In genomic region chr11:43148341-43148740, GRCm38 (mm10) we compare ENCODE assay signal across 24 mouse cellular contexts. TPM values are rescaled to one million over a fixed set of nuclear protein-coding genes. Genes with fewer than 3 reads are reported as not detected.
A peak's percentile ranks its signal among the peaks of the same experiment; 100 is the strongest.
DNase-seq lines count a peak whose midpoint lies in the region; ATAC-seq and TF ChIP-seq lines count a peak whose summit lies in the region.
"Had no signal": no experiment of that assay in that cellular context is flagged by ENCODE, and none has a peak within 500 bp of the region (broad histone marks: within the 10 kb centered on the region; RNA-seq: fewer than 3 reads in every experiment).

No protein-coding gene starts in this region.

- H3K79me2 ChIP-seq in liver, adult 2 months (ENCODE audit: control insufficient read depth, insufficient read depth, low read length) = no peaks in the 10 kb centered on the region

- no peak overlapping the region for H3K4me2 ChIP-seq in liver, postnatal 0 days (ENCODE audit: low read depth, low read length)
- H3K4me2 ChIP-seq in kidney, postnatal 0 days (ENCODE audit: low read length) = no peak overlapping the region
- no peak overlapping the region for H3K4me2 ChIP-seq in stomach, postnatal 0 days (replicated peaks; ENCODE audit: low read depth)
- H3K4me2 ChIP-seq: forebrain, embryonic 13.5 days; heart, embryonic 13.5 days had no signal

- no peaks in the 10 kb centered on the region for H3K36me3 ChIP-seq in liver, adult 2 months (ENCODE audit: control insufficient read depth, insufficient read depth, low read length)
- no peaks in the 10 kb centered on the region for H3K36me3 ChIP-seq in liver, postnatal 0 days (replicated peaks; ENCODE audit: insufficient read depth, low read length)
- no peaks in the 10 kb centered on the region for H3K36me3 ChIP-seq in kidney, postnatal 0 days (ENCODE audit: insufficient read depth, low read length)
- no peaks in the 10 kb centered on the region for H3K36me3 ChIP-seq in stomach, postnatal 0 days (ENCODE audit: control insufficient read depth, insufficient read depth, low read length)
- H3K36me3 ChIP-seq: embryonic facial prominence, embryonic 10.5 days; heart, embryonic 13.5 days had no signal

- no peaks in the 10 kb centered on the region for H3K27me3 ChIP-seq in liver, adult 2 months (ENCODE audit: control insufficient read depth, insufficient read depth, low read length)
- H3K27me3 ChIP-seq in liver, postnatal 0 days (ENCODE audit: insufficient read depth, low read length) = no peaks in the 10 kb centered on the region
- H3K27me3 ChIP-seq in kidney, postnatal 0 days (ENCODE audit: insufficient read depth, low read length) = no peaks in the 10 kb centered on the region
- H3K27me3 ChIP-seq in stomach, postnatal 0 days (ENCODE audit: control insufficient read depth, insufficient read depth, low read length) = no peaks in the 10 kb centered on the region
- H3K27me3 ChIP-seq: CH12.LX; forebrain, embryonic 13.5 days; heart, embryonic 13.5 days; Patski had no signal

- H3K9me3 ChIP-seq in liver, postnatal 0 days (ENCODE audit: low read length) = no peaks in the 10 kb centered on the region
- H3K9me3 ChIP-seq in kidney, postnatal 0 days (replicated peaks; ENCODE audit: low read length) = no peaks in the 10 kb centered on the region
- H3K9me3 ChIP-seq in stomach, postnatal 0 days (ENCODE audit: control insufficient read depth, low read length) = no peaks in the 10 kb centered on the region
- H3K9me3 ChIP-seq: embryonic facial prominence, embryonic 10.5 days; forebrain, embryonic 13.5 days; heart, embryonic 13.5 days had no signal

- 22% methylated on average over 1 of the region's 1 CpGs for WGBS in liver, adult 2 months
- WGBS in liver, postnatal 0 days (ENCODE audit: insufficient replicate concordance) = 67% methylated on average over 1 of the region's 1 CpGs
- 45% methylated on average over 1 of the region's 1 CpGs for WGBS in kidney, postnatal 0 days
- WGBS in stomach, postnatal 0 days = 58% methylated on average over 1 of the region's 1 CpGs

- no peak overlapping the region for H3K9ac ChIP-seq in liver, adult 2 months (ENCODE audit: low read depth, low read length)
- H3K9ac ChIP-seq in liver, postnatal 0 days (replicated peaks) = no peak overlapping the region
- no peak overlapping the region for H3K9ac ChIP-seq in kidney, postnatal 0 days (ENCODE audit: low read depth, low read length)
- H3K9ac ChIP-seq in stomach, postnatal 0 days (ENCODE audit: low read length) = no peak overlapping the region
- H3K9ac ChIP-seq: forebrain, embryonic 13.5 days; forebrain, postnatal 0 days; heart, embryonic 13.5 days had no signal

- peak; percentile 34 to 61 for DNase-seq in kidney, adult 8-10 months
- no peak for DNase-seq in kidney, postnatal 25 days
- DNase-seq in liver, adult 2 months (ENCODE audit: extremely low read depth, low read depth, low spot score) = peak; percentile 93
- DNase-seq in liver, postnatal 0 days = no peak
- peak; percentile 21 for DNase-seq in kidney, postnatal 0 days (ENCODE audit: low spot score)
- no peak for DNase-seq in stomach, postnatal 0 days (ENCODE audit: low spot score)
- DNase-seq in adrenal gland, adult 2 months = no peak
- no peak for DNase-seq in urinary bladder, postnatal 10 days (ENCODE audit: low spot score)
- DNase-seq: adrenal gland, postnatal 25 days; cerebellum, adult 18-20 months; cerebellum, adult 9-11 months; cerebellum, postnatal 36 days; forebrain, postnatal 0 days; gastrocnemius, postnatal 25 days; heart, postnatal 36 days had no signal

- no peak for TF ChIP-seq CTCF in liver, adult 2 months (IDR thresholded peaks at IDR 0.05; ENCODE audit: low read depth, low read length)
- no peak for TF ChIP-seq CTCF in liver, postnatal 0 days (IDR thresholded peaks at IDR 0.05; ENCODE audit: low read depth)
- no peak for TF ChIP-seq CTCF in kidney, postnatal 0 days (IDR thresholded peaks at IDR 0.05; ENCODE audit: low read depth)
- no peak for TF ChIP-seq CTCF in stomach, postnatal 0 days (IDR thresholded peaks at IDR 0.05; ENCODE audit: low read depth)

- no peak overlapping the region for H3K4me3 ChIP-seq in liver, adult 2 months (ENCODE audit: insufficient read depth, low read depth, low read length)
- H3K4me3 ChIP-seq in liver, postnatal 0 days (ENCODE audit: low read depth, low read length) = no peak overlapping the region
- H3K4me3 ChIP-seq in kidney, postnatal 0 days (replicated peaks; ENCODE audit: low read depth, low read length) = no peak overlapping the region
- H3K4me3 ChIP-seq in stomach, postnatal 0 days (ENCODE audit: low read depth, low read length) = no peak overlapping the region
- H3K4me3 ChIP-seq: embryonic facial prominence, embryonic 10.5 days; forebrain, embryonic 13.5 days; heart, embryonic 13.5 days had no signal

- H3K4me1 ChIP-seq in liver, adult 2 months (ENCODE audit: control insufficient read depth, insufficient read depth, low read length) = peaks cover 6% of the 10 kb centered on the region
- no peaks in the 10 kb centered on the region for H3K4me1 ChIP-seq in liver, postnatal 0 days (ENCODE audit: insufficient read depth)
- no peaks in the 10 kb centered on the region for H3K4me1 ChIP-seq in kidney, postnatal 0 days (replicated peaks; ENCODE audit: insufficient read depth, low read length)
- H3K4me1 ChIP-seq in stomach, postnatal 0 days (replicated peaks; ENCODE audit: control insufficient read depth, insufficient read depth) = no peaks in the 10 kb centered on the region
- H3K4me1 ChIP-seq: embryonic facial prominence, embryonic 10.5 days; forebrain, embryonic 13.5 days; heart, embryonic 13.5 days had no signal

- H3K27ac ChIP-seq in liver, adult 2 months (replicated peaks; ENCODE audit: insufficient read depth, low read depth, low read length) = peak overlapping the region; percentile 96
- no peak overlapping the region for H3K27ac ChIP-seq in liver, postnatal 0 days (ENCODE audit: low read depth)
- H3K27ac ChIP-seq in kidney, postnatal 0 days = no peak overlapping the region
- no peak overlapping the region for H3K27ac ChIP-seq in stomach, postnatal 0 days (replicated peaks)
- H3K27ac ChIP-seq: embryonic facial prominence, embryonic 10.5 days; forebrain, embryonic 13.5 days; heart, embryonic 13.5 days had no signal

- ATAC-seq in liver, postnatal 0 days = no peak
- ATAC-seq in kidney, postnatal 0 days (replicated peaks; ENCODE audit: low FRiP score, low read depth) = no peak
- ATAC-seq in stomach, postnatal 0 days (ENCODE audit: low FRiP score, low TSS enrichment) = peak; percentile 45; the same call in 1 of the 2 replicates
- ATAC-seq: activated CD4-positive, CD25-positive, alpha-beta regulatory T cell, adult 4 months; Patski had no signal

- no peak for TF ChIP-seq EP300 in liver, postnatal 0 days (IDR thresholded peaks at IDR 0.05; ENCODE audit: low read depth)
- TF ChIP-seq EP300 in stomach, postnatal 0 days (optimal IDR thresholded peaks at IDR 0.05) = no peak

- no peak for TF ChIP-seq POLR2A in liver, adult 2 months (IDR thresholded peaks at IDR 0.05; ENCODE audit: extremely low read depth, insufficient read depth, low read length)

RNA-seq across cellular contexts. Expression of gene Atp10b, which starts 1.3 kb away (rescaled TPM):
- 0.07 TPM in 1 of 2 replicates, not detected in the other for total RNA-seq in liver, adult 2 months (2014; rRNA removed)
- polyA plus RNA-seq in liver, adult 2 months (2012; rRNA removed) = not detected in 2 replicates
- polyA plus RNA-seq in liver, postnatal 0 days (2015; fragmentation: Nextera tagmentation; extraction: Ambion mirVana) = not detected in 2 replicates
- polyA plus RNA-seq in kidney, postnatal 0 days (2015; fragmentation: Nextera tagmentation; extraction: Ambion mirVana) = 0.87 and 1.0 TPM in 2 replicates
- 2.1 and 2.3 TPM in 2 replicates for polyA plus RNA-seq in stomach, postnatal 0 days (2015; fragmentation: Nextera tagmentation; extraction: Ambion mirVana)
- total RNA-seq in adrenal gland, adult 2 months (2021) = under 1 TPM in 1 of 2 experiments, not detected in 1; 0.03 TPM
- polyA plus RNA-seq in adrenal gland, adult 2 months (2012; rRNA removed) = not detected in 2 replicates
- total RNA-seq: CH12.LX; gastrocnemius, adult 18-20 months; gastrocnemius, postnatal 25 days; granulocyte monocyte progenitor cell, adult 5-6 weeks; heart, postnatal 36 days had no signal
- polyA plus RNA-seq: activated CD4-positive, CD25-positive, alpha-beta regulatory T cell, adult 4 months; heart, postnatal 0 days; Patski had no signal

Comparison
In these comparisons a context has a peak if more than half of its experiments do, and no peak if none do; other contexts are left out.
1. DNase-seq: peak in kidney, adult 8-10 months (2 of 2), liver, adult 2 months (single experiment) and kidney, postnatal 0 days (single experiment); none in kidney, postnatal 25 days (0 of 2), liver, postnatal 0 days (single experiment), stomach, postnatal 0 days (single experiment), adrenal gland, adult 2 months (single experiment) and urinary bladder, postnatal 10 days (single experiment).